Mouse (Mus musculus): ENCODE results near the gene Olfr1212.

- no peak for TF ChIP-seq FLI1 (IDR thresholded peaks at IDR 0.05; ENCODE audit: low read length)
- TF ChIP-seq GATA1 (IDR thresholded peaks at IDR 0.05; ENCODE audit: borderline replicate concordance, low read length) = no peak
These were observed at the start of gene Olfr1212 for GRCm38 (mm10) chr2:88953669-88954068.
